Mouse (Mus musculus): ENCODE measurements at regions not wholly inside any gene's neighbourhood (a gene's known extent, or its start where the extent isn't known, plus 50 kb on each side); places are given as distances from the start of the nearest gene placed in this dataset.
A peak's percentile ranks its signal among the peaks of the same experiment; 100 is the strongest.
"Not testable (repeated sequence)": the region's sequence is repeated elsewhere in the genome, so short reads cannot be mapped to it uniquely, and the experiment has no call there.

DNA sequence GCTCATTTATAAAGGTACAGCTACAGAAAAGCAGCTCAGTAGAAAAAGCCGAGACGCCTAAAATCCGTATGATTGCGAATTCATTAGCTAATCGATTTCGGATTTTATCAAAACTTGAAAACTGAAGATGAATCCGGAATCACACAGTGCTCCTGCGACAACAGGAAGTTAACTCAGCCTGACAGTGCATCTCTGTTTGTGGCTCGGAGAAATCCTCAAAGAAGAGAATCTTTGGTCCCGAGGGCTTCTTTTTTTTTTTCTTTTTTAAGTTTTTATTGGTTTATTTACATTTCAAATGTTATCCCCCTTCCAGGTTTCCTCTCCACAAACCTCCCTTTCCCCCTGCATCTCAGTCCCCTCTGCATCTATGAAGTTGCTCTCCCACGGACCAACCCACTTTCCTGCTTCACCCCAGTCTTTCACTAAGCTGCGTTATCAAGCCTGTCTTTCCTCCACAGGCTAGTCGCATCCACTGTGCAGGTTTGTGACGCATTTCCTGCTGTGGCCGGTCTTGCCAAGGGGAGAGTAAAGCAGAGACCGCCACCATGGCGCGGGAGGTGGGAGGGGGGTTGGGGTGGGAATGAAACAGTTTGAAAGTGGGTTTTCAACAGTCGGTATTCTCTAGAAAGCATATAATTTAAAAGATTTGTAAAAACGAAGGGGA lies 593.4 kb upstream of the Snrpn start:
- ATAC-seq (ENCODE audit: insufficient number of reproducible peaks, insufficient read depth, low FRiP score, low read depth) = not testable (repeated sequence)
- H3K4me3 ChIP-seq (ENCODE audit: low read depth, low read length) = peak overlapping the region; percentile 12; the same call in 1 of the 2 replicates

GRCm38 (mm10) chr7:60728108-60728721 lies 588.2 kb upstream of the Snrpn start:
- ATAC-seq (ENCODE audit: insufficient number of reproducible peaks, insufficient read depth, low FRiP score, low read depth) = 0 out of 2 replicates have a peak, but pooled peaks have one; percentile 46
- H3K27ac ChIP-seq (ENCODE audit: low read length); H3K4me1 ChIP-seq (ENCODE audit: control insufficient read depth, insufficient read depth, low read length); H3K9ac ChIP-seq (replicated peaks; ENCODE audit: low read depth, low read length); H3K4me2 ChIP-seq (replicated peaks; ENCODE audit: low read depth, low read length); H3K9me3 ChIP-seq (ENCODE audit: control insufficient read depth, low read depth, low read length); H3K27me3 ChIP-seq (ENCODE audit: control insufficient read depth, insufficient read depth, low read length); H3K4me3 ChIP-seq (ENCODE audit: low read depth, low read length); H3K36me3 ChIP-seq (ENCODE audit: control insufficient read depth, insufficient read depth, low read length): not testable (repeated sequence)
- 11% methylated on average over 5 of the region's 5 CpGs for WGBS

More for the DNA sequence above, 593.4 kb upstream of the Snrpn start:
- WGBS = 47% methylated on average over 20 of the region's 20 CpGs
- H3K9me3 ChIP-seq (ENCODE audit: control insufficient read depth, low read depth, low read length); H3K9ac ChIP-seq (replicated peaks; ENCODE audit: low read depth, low read length); H3K36me3 ChIP-seq (ENCODE audit: control insufficient read depth, insufficient read depth, low read length); H3K27ac ChIP-seq (ENCODE audit: low read length); H3K4me1 ChIP-seq (ENCODE audit: control insufficient read depth, insufficient read depth, low read length); H3K27me3 ChIP-seq (ENCODE audit: control insufficient read depth, insufficient read depth, low read length): not testable (repeated sequence)
- peak overlapping the region; percentile 26; the same call in 1 of the 2 replicates for H3K4me2 ChIP-seq (replicated peaks; ENCODE audit: low read depth, low read length)
